Mouse (Mus musculus) forebrain, embryonic 14.5 days (tissue): Measurements from ENCODE around the gene Zfp93. TPM values are rescaled to one million over a fixed set of nuclear protein-coding genes. Genes with fewer than 3 reads are reported as not detected.
"Not testable (repeated sequence)": the region's sequence is repeated elsewhere in the genome, so short reads cannot be mapped to it uniquely, and the experiment has no call there.

Experiments used
- ATAC-seq: fragments of 200-750 bp; cut with Nextera tagmentation; 2 replicates; pipeline ENCODE4 v1.8.0; 2017; ENCODE audit warnings: mild to moderate bottlenecking, moderate library complexity
- DNase-seq: peaks from one replicate; pipeline ENCODE4 v3.0.0-alpha.2; 2015; ENCODE audit warnings: low spot score
- H3K27ac ChIP-seq: fragments of 300-500 bp; sonication (generic); 2 replicates; pipeline ENCODE4 v1.5.1; 2014; ENCODE audit warnings: low read depth, mild to moderate bottlenecking, control low read depth, low read length, moderate library complexity
- H3K27me3 ChIP-seq: fragments of 300-500 bp; sonication (generic); replicated peaks from 2 replicates; pipeline ENCODE4 v1.6.1; 2014; ENCODE audit warnings: low read length, control low read depth, mixed read lengths; ENCODE audit not compliant: control insufficient read depth, insufficient read depth
- H3K36me3 ChIP-seq: fragments of 300-500 bp; sonication (generic); 2 replicates; pipeline ENCODE4 v1.6.1; 2014; ENCODE audit warnings: low read length, control low read depth; ENCODE audit not compliant: control insufficient read depth, insufficient read depth
- H3K4me1 ChIP-seq: fragments of 300-500 bp; sonication (generic); 2 replicates; pipeline ENCODE4 v1.6.1; 2014; ENCODE audit warnings: antibody characterized with exemption, low read length, control low read depth; ENCODE audit not compliant: control insufficient read depth, insufficient read depth
- H3K4me2 ChIP-seq: fragments of 300-500 bp; sonication (generic); 2 replicates; pipeline ENCODE4 v1.6.1; 2014; ENCODE audit warnings: mild to moderate bottlenecking, control low read depth, low read length
- H3K4me3 ChIP-seq: fragments of 300-500 bp; sonication (generic); 2 replicates; pipeline ENCODE4 v1.5.1; 2014; ENCODE audit warnings: low read depth, low read length, control low read depth
- H3K9ac ChIP-seq: fragments of 300-500 bp; sonication (generic); 2 replicates; pipeline ENCODE4 v1.6.1; 2014; ENCODE audit warnings: mild to moderate bottlenecking, low read length, control low read depth, moderate library complexity
- H3K9me3 ChIP-seq: fragments of 300-500 bp; sonication (generic); replicated peaks from 2 replicates; pipeline ENCODE4 v1.6.1; 2016; ENCODE audit warnings: low read length, control low read depth, mixed read lengths; ENCODE audit not compliant: control insufficient read depth
- WGBS: fragments of 180-500 bp; shearing (Covaris S2); extraction: QIAGEN DNeasy Blood & Tissue Kit; methylation state at CpG from one replicate; pipeline ENCODE4 v1.1.7; 2014; 5-methylcytosine and 5-hydroxymethylcytosine counted together
- polyA plus RNA-seq: library from polyadenylated mRNA; unstranded; fragments of >200 nt; fragmentation: Nextera tagmentation; extraction: Ambion mirVana; gene quantifications from 2 replicates; pipeline ENCODE4 v1.2.1, GENCODE M21; 2014

Zfp93 gene
- polyA plus RNA-seq, 1 experiment from 2014 or later, result 11.0 TPM

GRCm38 (mm10) chr7:24269256-24269655 lies 964 bp upstream of the Zfp93 start:
- ATAC-seq (0 out of 2 replicates have a peak, but pooled peaks have one; percentile 1), DNase-seq (no peak)
- Histone ChIP-seq H3K27ac (no peak overlapping the region), H3K4me1 (peaks cover 3% of the 10 kb centered on the region; the same call in 1 of the 2 replicates), H3K4me3 (peak overlapping the region; percentile 60; the same call in 1 of the 2 replicates), H3K9me3 (no peaks in the 10 kb centered on the region), H3K27me3 (no peaks in the 10 kb centered on the region), H3K36me3 (peaks cover 9% of the 10 kb centered on the region), H3K4me2 (no peak overlapping the region), H3K9ac (peak overlapping the region; percentile 80; the same call in 1 of the 2 replicates)
- 83% methylated on average over 3 of the region's 3 CpGs for WGBS

- H3K36me3 ChIP-seq, result peaks cover 14% of the 10 kb centered on the region
- peak overlapping the region; percentile 60 for H3K4me3 ChIP-seq
- no peaks in the 10 kb centered on the region for H3K9me3 ChIP-seq
- peak overlapping the region; percentile 80 for H3K9ac ChIP-seq
- H3K27ac ChIP-seq, result no peak overlapping the region
- no peaks in the 10 kb centered on the region for H3K27me3 ChIP-seq
- H3K4me1 ChIP-seq, result peaks cover 3% of the 10 kb centered on the region; the same call in 1 of the 2 replicates
- DNase-seq, result peak; percentile 10
- ATAC-seq, result peak; percentile 55
- 34% methylated on average over 7 of the region's 7 CpGs for WGBS
- peak overlapping the region; percentile 72 for H3K4me2 ChIP-seq
Measured at GRCm38 (mm10) chr7:24269667-24270287, 443 bp upstream of the Zfp93 start.

GRCm38 (mm10) chr7:24271191-24271590 lies 971 bp downstream of the Zfp93 start:
- no peak overlapping the region for H3K27ac ChIP-seq
- no peaks in the 10 kb centered on the region for H3K9me3 ChIP-seq
- peaks cover 22% of the 10 kb centered on the region for H3K36me3 ChIP-seq
- no peaks in the 10 kb centered on the region for H3K27me3 ChIP-seq
- no peak overlapping the region for H3K9ac ChIP-seq
- DNase-seq, result no peak
- ATAC-seq, result no peak
- WGBS, result 91% methylated on average over 6 of the region's 6 CpGs
- H3K4me3 ChIP-seq, result no peak overlapping the region
- peak overlapping the region; percentile 72 for H3K4me2 ChIP-seq
- H3K4me1 ChIP-seq, result peaks cover 3% of the 10 kb centered on the region; the same call in 1 of the 2 replicates

- H3K4me1 ChIP-seq, result peaks cover 3% of the 10 kb centered on the region; the same call in 1 of the 2 replicates
- H3K4me3 ChIP-seq, result no peak overlapping the region
- WGBS, result 93% methylated on average over 4 of the region's 4 CpGs
- peaks cover 26% of the 10 kb centered on the region for H3K36me3 ChIP-seq
- H3K4me2 ChIP-seq, result no peak overlapping the region
- ATAC-seq (no peak), DNase-seq (no peak)
- no peaks in the 10 kb centered on the region for H3K9me3 ChIP-seq
- no peak overlapping the region for H3K9ac ChIP-seq
- H3K27me3 ChIP-seq, result no peaks in the 10 kb centered on the region
- H3K27ac ChIP-seq, result no peak overlapping the region
Measured at GRCm38 (mm10) chr7:24274456-24274855, 4.2 kb downstream of the Zfp93 start.

- not testable (repeated sequence) for H3K4me2 ChIP-seq, H3K9me3 ChIP-seq, H3K4me1 ChIP-seq, H3K9ac ChIP-seq, H3K27me3 ChIP-seq, ATAC-seq, H3K27ac ChIP-seq, H3K4me3 ChIP-seq, DNase-seq
- H3K36me3 ChIP-seq, result peaks cover 22% of the 10 kb centered on the region
- 84% methylated on average over 3 of the region's 3 CpGs for WGBS
Measured at GRCm38 (mm10) chr7:24278771-24279170, 8.6 kb downstream of the Zfp93 start.

- Histone ChIP-seq H3K27ac (no peak overlapping the region), H3K4me3 (no peak overlapping the region), H3K27me3 (no peaks in the 10 kb centered on the region), H3K36me3 (peaks cover 7% of the 10 kb centered on the region), H3K9me3 (no peaks in the 10 kb centered on the region), H3K4me2 (no peak overlapping the region), H3K9ac (no peak overlapping the region), H3K4me1 (no peaks in the 10 kb centered on the region)
- no peak for ATAC-seq
- 63% methylated on average over 10 of the region's 10 CpGs for WGBS
- no peak for DNase-seq
Measured at GRCm38 (mm10) chr7:24280031-24280857, 10.0 kb downstream of the Zfp93 start.

GRCm38 (mm10) chr7:24280858-24281145 lies 10.6 kb downstream of the Zfp93 start:
- H3K9ac ChIP-seq, result no peak overlapping the region
- 60% methylated on average over 4 of the region's 4 CpGs for WGBS
- H3K9me3 ChIP-seq, result no peaks in the 10 kb centered on the region
- ATAC-seq, result no peak
- H3K4me2 ChIP-seq, result no peak overlapping the region
- no peak for DNase-seq
- H3K27me3 ChIP-seq, result no peaks in the 10 kb centered on the region
- no peaks in the 10 kb centered on the region for H3K4me1 ChIP-seq
- peaks cover 5% of the 10 kb centered on the region; the same call in 1 of the 2 replicates for H3K36me3 ChIP-seq
- no peak overlapping the region for H3K27ac ChIP-seq
- no peak overlapping the region for H3K4me3 ChIP-seq

- H3K27me3 ChIP-seq, result no peaks in the 10 kb centered on the region
- no peaks in the 10 kb centered on the region for H3K9me3 ChIP-seq
- H3K27ac ChIP-seq, result no peak overlapping the region
- H3K36me3 ChIP-seq, result peaks cover 31% of the 10 kb centered on the region
- no peak overlapping the region for H3K4me2 ChIP-seq
- ATAC-seq (no peak), DNase-seq (no peak)
- 49% methylated on average over 4 of the region's 4 CpGs for WGBS
- H3K4me1 ChIP-seq, result no peaks in the 10 kb centered on the region
- no peak overlapping the region for H3K9ac ChIP-seq
- H3K4me3 ChIP-seq, result no peak overlapping the region
Measured at GRCm38 (mm10) chr7:24286090-24286489, 15.9 kb downstream of the Zfp93 start.

GRCm38 (mm10) chr7:24286916-24287315 lies 16.7 kb downstream of the Zfp93 start:
- H3K4me3 ChIP-seq, result no peak overlapping the region
- H3K4me1 ChIP-seq, result no peaks in the 10 kb centered on the region
- H3K27ac ChIP-seq, result no peak overlapping the region
- DNase-seq (no peak), ATAC-seq (no peak)
- H3K9me3 ChIP-seq, result no peaks in the 10 kb centered on the region
- H3K4me2 ChIP-seq, result no peak overlapping the region
- H3K27me3 ChIP-seq, result no peaks in the 10 kb centered on the region
- 77% methylated on average over 4 of the region's 4 CpGs for WGBS
- peaks cover 39% of the 10 kb centered on the region for H3K36me3 ChIP-seq
- H3K9ac ChIP-seq, result no peak overlapping the region
